12 mouse cellular contexts compared by ENCODE assay signal in genomic region chr5:7968152-7968551, GRCm38 (mm10). TPM values are rescaled to one million over a fixed set of nuclear protein-coding genes. Genes with fewer than 3 reads are reported as not detected.
"Had no signal": no experiment of that assay in that cellular context is flagged by ENCODE, and none has a peak within 500 bp of the region (broad histone marks: within the 10 kb centered on the region; RNA-seq: fewer than 3 reads in every experiment).

No protein-coding gene starts in this region.

- H3K9ac ChIP-seq: limb, embryonic 13.5 days; liver, embryonic 12.5 days; midbrain, embryonic 12.5 days; stomach, embryonic 15.5 days had no signal

- H3K4me2 ChIP-seq: limb, embryonic 13.5 days; liver, embryonic 12.5 days; midbrain, embryonic 12.5 days; stomach, embryonic 15.5 days had no signal

- H3K36me3 ChIP-seq: limb, embryonic 13.5 days; liver, embryonic 12.5 days; midbrain, embryonic 12.5 days; stomach, embryonic 15.5 days had no signal

- H3K27ac ChIP-seq: limb, embryonic 13.5 days; liver, embryonic 12.5 days; midbrain, embryonic 12.5 days; stomach, embryonic 15.5 days had no signal

- ATAC-seq: inflammation-experienced regulatory T-cells, adult 6 months; liver, embryonic 12.5 days; midbrain, embryonic 16.5 days had no signal

- H3K9me3 ChIP-seq: limb, embryonic 13.5 days; liver, embryonic 12.5 days; midbrain, embryonic 12.5 days; stomach, embryonic 15.5 days had no signal

- H3K4me1 ChIP-seq: liver, embryonic 12.5 days; midbrain, embryonic 12.5 days; stomach, embryonic 15.5 days had no signal

- H3K27me3 ChIP-seq: limb, embryonic 13.5 days; liver, embryonic 12.5 days; midbrain, embryonic 12.5 days; stomach, embryonic 15.5 days had no signal

- H3K4me3 ChIP-seq: limb, embryonic 13.5 days; liver, embryonic 12.5 days; midbrain, embryonic 12.5 days; stomach, embryonic 15.5 days had no signal

- DNase-seq: kidney, adult 9 months; kidney, postnatal 14 days; left cerebral cortex, postnatal 4 days; right cerebral cortex, postnatal 14 days; thymus, postnatal 36 days had no signal

RNA-seq across cellular contexts. Expression of gene Steap4, which starts 7.9 kb away (rescaled TPM):
- polyA plus RNA-seq: inflammation-experienced regulatory T-cells, adult 6 months; neural tube, embryonic 14.5 days had no signal
